Mouse (Mus musculus) kidney, postnatal 36 days (tissue): Measurements from ENCODE around the gene Slc6a4.
"Not testable (repeated sequence)": the region's sequence is repeated elsewhere in the genome, so short reads cannot be mapped to it uniquely, and the experiment has no call there.

Experiments used
- DNase-seq, 2 experiments: peaks; one replicate each; pipeline ENCODE4 v3.0.0; 2021 to 2022; ENCODE audit warnings: mixed read lengths in 2 of 2

Slc6a4 gene

DNA sequence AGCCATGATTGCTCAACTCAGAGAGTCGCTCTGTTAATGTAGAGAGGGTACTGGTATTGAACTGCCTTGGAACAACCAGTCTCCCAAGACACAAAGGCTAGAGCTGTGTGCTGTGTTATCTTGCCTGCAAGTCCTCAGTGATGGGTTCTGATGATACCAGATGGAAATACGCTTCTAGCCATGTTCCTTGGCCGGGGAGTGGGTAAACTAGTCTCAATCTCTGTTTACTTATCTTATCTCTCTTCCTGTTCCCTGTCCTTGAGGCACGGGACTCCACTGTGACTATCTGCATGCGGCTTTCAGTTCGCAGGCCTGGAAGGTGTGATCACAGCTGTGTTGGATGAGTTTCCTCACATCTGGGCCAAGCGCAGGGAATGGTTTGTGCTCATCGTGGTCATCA is 21.1 kb downstream of the Slc6a4 start:
- DNase-seq = no peak

DNA sequence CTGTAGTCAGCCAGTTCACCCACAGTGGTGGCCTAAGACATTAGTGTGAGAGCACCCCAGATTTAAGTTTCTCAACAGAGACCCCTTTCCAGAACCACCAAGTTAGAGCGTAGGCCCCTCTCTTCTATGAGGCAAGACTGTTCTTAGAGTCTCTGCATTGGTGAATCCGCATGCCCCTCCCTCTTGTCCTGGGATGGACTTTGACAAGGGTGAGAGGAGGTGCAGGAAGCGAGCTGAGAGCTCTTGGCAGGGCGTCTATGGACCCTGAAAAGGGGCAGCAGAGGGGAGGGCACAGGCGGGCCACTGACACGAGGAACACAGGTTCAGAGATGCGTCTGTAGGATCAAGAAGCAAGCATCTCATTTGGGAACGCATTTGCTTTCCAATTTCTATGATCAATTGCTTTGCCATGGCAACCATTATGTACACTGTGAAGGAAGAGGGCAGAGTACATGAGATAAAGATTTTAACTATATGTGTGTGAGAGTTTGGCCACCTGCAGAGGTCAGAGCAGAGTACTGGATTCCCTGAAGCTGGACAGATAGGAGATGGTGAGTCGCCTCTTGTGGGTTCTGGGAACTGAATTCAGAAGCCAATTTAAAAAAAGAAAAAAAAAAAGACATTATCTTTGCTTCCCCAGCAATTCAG is 23.5 kb downstream of the Slc6a4 start:
- DNase-seq = peak; percentile 48 to 50

DNA sequence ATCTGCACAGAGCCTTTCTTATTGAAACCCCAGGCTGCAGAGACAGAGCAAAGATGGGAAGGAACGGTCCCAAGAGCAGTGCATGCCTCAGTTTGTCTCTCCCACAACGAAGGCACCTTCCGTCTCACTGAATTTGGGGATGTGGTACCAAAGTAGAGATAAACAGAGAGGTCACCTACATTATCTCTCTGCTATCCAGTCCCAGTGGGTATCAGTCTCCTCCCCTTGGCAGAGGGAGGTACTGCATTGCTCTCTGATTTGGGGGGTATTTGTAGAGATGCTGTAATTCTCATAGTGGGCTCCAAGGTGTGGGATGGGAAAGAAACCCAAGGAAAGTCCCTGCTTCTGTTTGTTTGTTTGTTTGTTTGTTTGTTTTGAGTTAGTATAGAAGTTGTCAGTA is 28.2 kb downstream of the Slc6a4 start:
- DNase-seq = no peak

GRCm38 (mm10) chr11:77028157-77028556 is 29.8 kb downstream of the Slc6a4 start:
- no peak for DNase-seq

DNA sequence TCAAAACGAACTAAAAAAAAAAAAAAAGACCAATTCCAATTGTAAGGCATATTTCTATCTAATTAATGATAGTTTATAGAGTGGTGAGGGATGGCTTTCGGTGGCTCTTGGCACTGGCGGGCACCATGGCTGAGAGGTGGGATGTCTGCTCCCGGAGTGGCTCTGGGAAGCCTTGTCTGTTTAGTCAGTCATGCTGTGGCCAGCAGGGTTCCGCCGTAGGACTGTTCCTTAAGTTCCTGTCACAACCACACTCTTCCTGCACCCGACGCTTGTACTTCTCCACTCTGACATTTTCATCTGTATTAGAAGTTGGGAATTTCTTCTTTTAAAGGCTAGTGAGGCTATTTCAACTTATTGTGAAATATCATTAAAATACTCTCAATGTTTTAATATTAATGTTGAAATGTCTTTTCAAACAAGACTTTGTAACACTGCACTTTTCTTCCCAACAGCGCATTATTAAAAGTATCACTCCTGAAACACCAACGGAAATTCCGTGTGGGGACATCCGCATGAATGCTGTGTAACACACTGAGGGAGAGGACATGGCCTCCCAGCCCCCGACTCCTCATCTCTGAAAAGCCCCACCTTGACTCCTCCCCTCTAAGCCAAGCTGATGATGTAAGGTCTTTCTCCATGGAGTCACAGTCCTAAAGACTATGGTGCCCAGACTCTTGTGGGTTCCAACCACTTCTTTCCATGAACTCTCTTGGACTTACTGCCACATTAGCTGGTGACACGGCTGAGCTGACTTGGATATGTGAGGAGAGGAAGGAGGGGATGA is 32.9 kb downstream of the Slc6a4 start:
- no peak for DNase-seq

DNA sequence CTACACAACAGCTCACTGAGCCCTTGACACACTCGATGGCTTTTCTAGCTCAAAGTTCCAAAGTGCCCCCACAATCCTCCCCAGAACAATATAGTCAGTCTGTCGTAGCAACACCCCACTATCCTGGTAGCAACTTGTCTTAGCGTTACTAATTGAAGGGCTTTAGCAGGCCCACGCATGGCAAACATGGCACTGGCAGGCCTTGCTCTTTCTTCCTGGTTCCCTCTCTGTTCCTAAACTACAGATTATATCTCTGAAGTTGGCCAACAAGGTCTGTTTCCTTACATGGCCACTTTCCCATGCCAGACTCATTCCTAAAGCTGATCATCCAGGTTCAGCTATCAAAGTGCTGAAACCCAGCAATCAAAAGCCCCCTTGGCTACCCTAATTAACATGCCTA is 43.5 kb downstream of the Slc6a4 start:
- no peak for DNase-seq

- DNase-seq = no peak
These were observed 44.4 kb downstream of the Slc6a4 start for GRCm38 (mm10) chr11:77042816-77043215.

DNA sequence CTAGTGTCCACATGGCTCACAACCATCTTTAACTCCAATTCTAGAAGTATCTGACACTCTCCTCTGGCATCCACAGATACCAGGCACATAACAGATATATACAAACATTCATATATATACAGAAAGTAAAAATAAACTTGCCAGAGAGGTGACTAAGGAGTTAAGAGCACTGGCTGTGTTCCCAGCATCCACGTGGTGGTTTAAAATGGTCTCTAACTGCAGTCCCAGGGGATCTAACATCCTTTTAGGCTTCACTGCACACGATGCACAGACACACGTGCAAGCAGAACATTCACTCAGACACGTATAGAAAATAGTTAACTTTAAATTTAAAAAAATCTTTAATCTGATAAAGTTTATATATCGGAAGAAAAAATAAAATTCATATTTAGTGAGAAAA is 63.5 kb downstream of the Slc6a4 start:
- DNase-seq = peak; percentile 10 to 19

- no peak for DNase-seq
These were observed 65.0 kb downstream of the Slc6a4 start for GRCm38 (mm10) chr11:77063406-77063805.

GRCm38 (mm10) chr11:77068825-77069224 is 70.4 kb downstream of the Slc6a4 start:
- DNase-seq = no peak

DNA sequence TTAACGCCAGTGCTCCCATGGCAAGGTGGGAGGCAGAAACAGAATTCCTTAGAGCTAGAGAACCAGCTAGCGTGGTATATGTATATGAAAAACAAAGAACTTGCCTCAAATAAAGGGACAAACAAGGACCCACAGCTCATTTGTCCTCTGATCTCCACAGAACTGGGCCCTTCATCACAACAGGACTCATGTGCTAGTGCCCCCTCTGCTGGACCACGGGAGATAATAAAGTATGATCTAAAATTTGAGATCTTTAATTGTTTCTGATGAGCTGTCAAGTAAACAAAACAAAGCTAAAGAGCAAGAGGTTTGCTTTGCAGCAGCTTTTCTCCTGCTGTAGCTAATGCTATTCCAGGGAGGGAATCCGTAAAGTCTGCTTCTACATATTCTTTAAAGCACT is 72.3 kb downstream of the Slc6a4 start:
- DNase-seq = peak; percentile 3 to 70

- not testable (repeated sequence) for DNase-seq
These were observed 78.9 kb downstream of the Slc6a4 start for GRCm38 (mm10) chr11:77077331-77077730.

- DNase-seq = peak in 1 of 2 experiments; percentile 26
These were observed 79.4 kb downstream of the Slc6a4 start for GRCm38 (mm10) chr11:77077792-77078191.

GRCm38 (mm10) chr11:77078273-77079134 is 80.1 kb downstream of the Slc6a4 start, which contains the start of gene Nsrp1:
Gene Nsrp1, minus strand, starts transcription at chr11:77078435.
- peak; percentile 96 to 97 for DNase-seq

DNA sequence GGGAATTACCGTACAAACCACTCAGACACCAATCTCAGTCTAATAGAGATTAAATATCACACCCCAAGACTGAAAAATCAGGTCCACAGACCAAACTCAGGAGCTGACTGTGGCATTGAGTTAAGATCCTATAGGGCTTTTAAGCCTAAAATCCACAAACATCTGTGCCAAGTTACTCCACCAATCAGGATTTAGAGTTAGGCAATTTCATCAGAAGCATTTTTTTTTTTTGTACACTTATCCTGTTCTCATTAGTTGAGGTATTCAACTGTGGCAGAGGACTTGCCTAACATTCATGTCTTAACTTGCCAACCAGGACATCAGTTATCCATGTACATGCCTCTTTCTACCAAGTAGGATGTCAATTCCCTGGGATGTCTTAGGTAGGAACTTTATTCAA is 81.0 kb downstream of the Slc6a4 start:
- no peak for DNase-seq
